Mouse (Mus musculus): ENCODE data around the gene Bicra.

Gene Bicra

DNA sequence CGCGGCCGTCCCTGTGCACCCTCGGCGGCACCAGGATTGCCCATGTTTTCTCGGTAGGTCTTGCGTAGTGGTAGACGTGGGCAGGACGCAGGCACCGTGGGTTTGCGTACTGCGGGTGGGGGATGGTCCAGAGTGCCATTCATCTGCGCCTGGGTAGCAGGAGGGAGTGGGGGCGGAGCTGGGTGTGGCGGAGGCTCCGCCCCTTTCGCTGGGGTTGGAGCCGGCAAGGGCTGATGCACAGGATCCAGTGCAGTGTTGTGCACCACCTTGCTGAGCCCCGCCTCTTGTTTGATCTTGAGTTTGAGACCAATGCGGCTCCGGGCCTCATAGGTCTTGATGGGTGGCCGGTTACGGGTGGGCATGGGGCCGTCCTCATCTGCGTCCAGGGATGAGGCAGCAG, 75.5 kb downstream of the Bicra start:
- DNase-seq (ENCODE audit: low read depth) = no peak

DNA sequence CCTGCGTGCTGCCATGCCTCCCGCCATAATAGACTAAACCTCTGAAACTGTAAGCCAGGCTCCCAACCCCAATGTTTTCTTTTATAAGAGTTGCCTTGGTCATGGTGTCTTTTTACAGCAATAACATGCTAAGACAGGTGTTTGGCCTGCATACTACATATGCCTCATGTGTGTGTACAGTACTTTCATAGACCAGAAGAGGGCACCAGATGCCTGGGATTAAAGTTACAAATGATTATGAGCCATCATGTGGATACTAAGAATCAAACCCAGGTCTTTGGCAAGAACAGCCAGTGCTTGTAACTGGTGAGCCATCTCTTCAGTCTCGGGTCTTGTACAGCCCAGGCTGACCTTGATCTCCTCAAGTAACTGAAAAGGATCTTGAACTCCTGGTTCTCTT, 78.0 kb downstream of the Bicra start:
- no peak for DNase-seq (ENCODE audit: low read depth)

DNA sequence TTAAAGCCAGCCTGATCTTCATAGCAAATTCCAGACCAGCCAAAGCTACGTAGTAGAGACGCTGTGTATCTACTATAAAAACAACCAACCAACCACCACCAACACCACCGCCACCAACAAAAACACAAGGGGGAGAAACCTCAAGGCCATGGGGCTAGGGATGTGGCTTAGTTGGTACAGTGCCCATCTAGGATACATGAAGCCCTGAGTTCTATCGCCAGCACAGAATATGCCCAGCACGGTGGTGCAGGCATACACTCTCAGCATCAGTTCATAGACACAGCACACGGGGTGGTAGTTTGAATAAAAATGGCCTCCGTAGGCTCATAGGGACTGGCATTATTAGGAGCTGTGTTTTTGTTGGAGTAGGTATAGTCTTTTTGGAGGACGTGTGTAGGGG, 79.4 kb downstream of the Bicra start:
- no peak for DNase-seq (ENCODE audit: low read depth)

DNA sequence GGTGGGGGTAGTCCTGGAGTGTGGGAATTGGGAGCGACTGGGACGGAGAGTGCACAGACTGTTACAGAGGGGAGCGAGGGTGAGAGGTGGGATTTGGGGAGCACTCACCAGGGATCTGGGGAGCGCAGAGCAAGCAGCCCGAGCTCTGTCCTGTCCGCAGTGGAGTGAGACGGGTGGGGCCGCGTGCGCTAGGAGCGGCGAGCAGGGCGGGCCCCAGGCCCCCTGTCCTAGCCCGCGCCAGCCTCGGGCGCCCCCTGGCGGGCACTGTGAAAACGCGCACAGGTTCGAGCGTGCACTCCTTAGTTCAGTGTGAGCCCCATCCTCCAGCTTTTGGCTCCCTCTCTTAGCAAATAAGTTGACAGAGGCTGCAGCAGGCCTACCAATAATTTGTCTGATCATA, 80.4 kb downstream of the Bicra start, which contains the start of gene Ehd2:
Gene Ehd2 (minus strand): TSS at position 256 of the 400 bp plus-strand sequence.
- DNase-seq (ENCODE audit: low read depth) = peak; percentile 62

DNA sequence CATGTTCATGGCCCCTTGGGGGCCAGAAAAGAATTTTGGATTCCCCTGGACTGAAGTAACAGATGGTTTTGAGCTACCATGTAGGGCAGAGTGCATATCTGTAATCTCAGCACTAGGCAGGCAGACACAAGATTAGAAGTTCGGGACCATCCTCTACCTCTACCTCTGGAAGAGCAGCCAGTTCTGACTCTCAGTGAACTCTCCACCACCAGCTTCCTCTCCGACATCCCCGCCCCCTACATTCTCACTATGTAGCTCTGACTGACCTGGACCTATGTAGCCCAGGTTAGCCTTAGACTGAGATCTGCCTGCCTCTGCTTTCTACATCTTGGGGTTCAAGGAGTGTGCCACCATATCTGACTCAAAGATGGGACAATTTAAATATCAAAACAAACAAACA, 81.2 kb downstream of the Bicra start:
- no peak for DNase-seq (ENCODE audit: low read depth)

DNA sequence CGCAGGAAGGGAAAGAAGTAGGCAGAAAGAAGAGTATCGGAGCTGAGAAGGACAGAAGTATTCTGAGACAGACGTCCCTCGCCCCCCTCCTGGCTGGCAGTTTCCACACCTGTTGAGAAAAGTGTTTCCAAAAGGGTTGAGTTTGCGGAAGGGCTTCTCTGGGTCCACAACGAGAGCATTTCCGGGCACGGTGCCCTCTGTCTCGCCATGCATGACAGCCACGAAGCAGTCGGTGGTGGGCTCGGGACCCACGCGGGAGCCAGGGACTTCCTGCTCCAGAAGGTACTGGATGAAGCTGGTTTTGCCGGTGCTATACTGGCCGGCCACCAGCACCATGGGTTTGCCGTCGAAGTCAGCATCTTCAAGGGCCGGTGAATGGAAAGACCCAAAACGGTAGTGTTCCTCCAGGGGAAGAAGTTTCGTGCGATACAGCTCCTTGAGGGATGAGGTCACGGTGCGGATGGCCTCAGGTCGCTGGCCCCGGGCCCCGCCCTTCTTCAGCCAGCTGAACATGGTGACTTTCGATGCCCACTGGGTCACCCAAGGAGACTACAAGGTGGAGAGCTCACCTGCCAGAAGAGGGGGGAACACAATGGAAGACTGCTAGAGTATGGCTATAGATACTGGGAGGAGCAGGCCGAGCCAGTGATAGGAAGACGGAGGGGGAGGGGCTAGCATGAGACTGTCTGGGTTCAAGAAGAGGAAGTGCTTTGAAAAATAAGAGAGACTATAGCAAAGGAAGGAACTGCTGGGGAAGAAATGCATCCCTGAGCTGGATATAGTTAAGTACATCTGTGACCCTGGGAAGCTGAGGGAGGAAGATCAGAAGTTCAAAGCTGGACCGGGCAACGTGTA, 83.7 kb downstream of the Bicra start:
- DNase-seq (ENCODE audit: low read depth) = no peak

DNA sequence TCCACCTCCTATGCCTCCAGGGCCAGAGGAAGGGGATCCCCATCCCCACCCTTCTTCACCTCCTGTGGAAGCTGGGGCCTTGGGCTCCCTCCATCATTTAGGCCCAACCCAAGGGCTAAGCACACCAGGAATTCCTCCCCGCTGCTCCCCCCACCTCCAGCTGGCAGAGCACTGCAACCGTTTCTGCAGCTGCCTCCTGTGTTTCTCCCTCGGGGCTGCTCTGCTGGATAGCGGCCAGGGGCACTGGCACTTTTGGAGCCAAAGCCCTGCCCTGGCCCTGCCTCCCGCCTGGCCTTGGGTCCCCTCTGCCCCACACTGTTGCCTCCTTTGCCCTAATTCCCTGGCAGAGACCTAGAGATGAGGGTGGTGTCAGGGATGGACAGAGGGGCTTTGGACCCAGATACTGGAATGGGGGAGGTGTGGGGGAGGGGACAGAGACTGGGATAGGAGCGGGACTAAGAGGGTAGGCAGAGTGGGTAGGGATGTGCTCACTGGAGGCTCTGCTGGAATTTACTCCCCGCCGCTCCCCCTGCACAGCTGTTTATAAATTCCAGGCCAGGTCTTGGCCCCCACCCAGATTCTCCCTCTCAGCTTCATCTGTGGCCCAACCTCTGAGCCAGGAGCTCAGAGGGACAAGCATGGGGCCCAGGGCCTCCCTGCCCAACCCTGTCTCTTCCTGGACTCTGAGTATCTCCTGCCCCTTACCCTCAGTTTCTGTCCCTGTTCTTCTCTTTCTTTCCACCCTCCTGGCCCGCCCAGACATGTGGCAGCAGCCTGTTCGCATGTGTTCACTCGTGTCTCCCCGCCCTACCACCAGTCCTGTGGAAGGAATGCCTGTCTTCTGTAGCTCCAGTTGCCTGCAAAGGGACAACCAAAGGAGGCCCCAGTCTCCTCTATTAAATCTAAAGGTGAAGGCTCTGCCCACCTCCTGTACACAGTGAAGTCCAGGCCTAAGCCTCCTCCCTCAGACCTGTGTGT, 85.1 kb downstream of the Bicra start:
- no peak for DNase-seq (ENCODE audit: low read depth)

DNA sequence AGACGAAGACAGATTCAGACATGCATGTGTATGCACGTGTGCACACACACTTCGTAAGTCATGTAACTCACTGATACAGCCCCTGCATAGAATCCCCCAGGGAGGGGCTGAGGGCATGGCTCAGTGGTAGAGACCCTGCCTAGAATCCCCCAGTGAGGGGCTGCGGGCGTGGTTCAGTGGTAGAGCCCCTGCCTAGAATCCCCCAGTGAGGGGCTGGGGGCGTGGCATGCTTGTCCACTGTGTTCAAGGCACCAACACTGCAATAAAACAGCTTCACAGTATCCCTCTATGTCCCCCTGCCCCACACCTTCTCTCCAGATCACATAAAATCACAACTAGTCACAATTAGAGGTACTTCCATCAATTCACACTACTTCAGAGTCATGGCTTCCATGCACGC, 85.9 kb downstream of the Bicra start:
- DNase-seq (ENCODE audit: low read depth) = no peak

DNA sequence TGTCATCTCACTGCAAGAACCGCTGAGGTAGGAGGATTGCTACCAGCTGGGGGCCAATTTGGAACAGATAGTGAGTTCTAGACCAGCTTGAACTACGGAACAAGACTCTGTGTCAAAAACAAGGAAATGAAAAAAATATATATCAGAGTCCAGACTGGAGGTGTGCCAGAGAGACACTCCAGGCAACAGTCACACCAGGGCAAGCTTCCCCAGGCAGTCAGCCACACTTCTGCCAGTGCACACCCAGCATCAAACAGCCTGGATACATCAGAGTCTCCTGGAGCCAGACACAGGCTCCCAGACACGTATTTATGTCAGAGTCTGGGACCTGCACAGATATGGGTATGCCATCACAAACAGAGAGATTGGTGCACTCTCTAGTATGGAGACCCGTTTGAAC, 86.5 kb downstream of the Bicra start:
- no peak for DNase-seq (ENCODE audit: low read depth)

- no peak for DNase-seq (ENCODE audit: low read depth)
These were observed 87.0 kb downstream of the Bicra start for GRCm38 (mm10) chr7:15960691-15961090.

DNA sequence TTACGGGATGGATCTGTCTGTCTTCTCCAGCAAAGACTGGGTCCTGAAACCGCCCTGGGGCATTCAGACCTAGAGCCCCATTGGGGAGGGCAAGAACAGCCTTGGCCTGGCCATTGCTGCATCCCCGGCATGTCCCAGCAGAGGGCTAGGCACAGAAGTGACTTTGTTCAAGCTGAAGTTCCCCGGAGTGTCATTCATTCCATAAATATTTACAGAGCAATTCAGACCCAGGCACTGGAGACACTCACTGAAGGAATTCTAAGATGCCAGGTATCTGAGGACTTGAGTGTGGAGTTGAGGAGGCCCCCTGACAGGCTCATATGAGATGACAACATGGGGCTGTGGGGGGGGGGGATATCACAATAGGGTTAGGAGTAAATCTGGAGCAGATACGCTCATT, 91.6 kb downstream of the Bicra start:
- DNase-seq (ENCODE audit: low read depth) = no peak

GRCm38 (mm10) chr7:15955509-15955908, 92.2 kb downstream of the Bicra start:
- no peak for DNase-seq (ENCODE audit: low read depth)

- DNase-seq (ENCODE audit: low read depth) = peak; percentile 47
These were observed 92.7 kb downstream of the Bicra start for GRCm38 (mm10) chr7:15954978-15955443.

DNA sequence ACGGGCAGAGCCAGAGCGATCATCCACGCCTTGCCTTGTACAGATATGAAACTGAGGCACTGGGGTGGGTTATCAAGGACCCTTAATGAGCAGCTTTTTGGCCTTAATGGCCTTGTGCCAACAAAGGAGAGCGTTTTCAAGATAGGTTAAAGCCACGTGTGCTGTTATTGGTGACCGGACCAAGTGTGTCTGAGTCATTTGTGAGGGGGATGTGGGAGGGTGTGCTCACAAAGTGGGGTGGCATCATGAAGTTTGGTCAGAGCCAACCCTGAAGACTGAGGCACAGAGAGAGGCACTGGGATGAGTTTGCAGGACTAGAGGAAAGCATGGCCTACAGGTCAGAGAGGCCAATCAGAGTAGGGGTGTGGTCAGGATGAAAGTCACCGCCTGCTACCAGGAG, 93.3 kb downstream of the Bicra start:
- DNase-seq (ENCODE audit: low read depth) = no peak

GRCm38 (mm10) chr7:15953307-15954074, 94.2 kb downstream of the Bicra start:
- DNase-seq (ENCODE audit: low read depth) = no peak

GRCm38 (mm10) chr7:15952416-15952815, 95.3 kb downstream of the Bicra start:
- no peak for DNase-seq (ENCODE audit: low read depth)

DNA sequence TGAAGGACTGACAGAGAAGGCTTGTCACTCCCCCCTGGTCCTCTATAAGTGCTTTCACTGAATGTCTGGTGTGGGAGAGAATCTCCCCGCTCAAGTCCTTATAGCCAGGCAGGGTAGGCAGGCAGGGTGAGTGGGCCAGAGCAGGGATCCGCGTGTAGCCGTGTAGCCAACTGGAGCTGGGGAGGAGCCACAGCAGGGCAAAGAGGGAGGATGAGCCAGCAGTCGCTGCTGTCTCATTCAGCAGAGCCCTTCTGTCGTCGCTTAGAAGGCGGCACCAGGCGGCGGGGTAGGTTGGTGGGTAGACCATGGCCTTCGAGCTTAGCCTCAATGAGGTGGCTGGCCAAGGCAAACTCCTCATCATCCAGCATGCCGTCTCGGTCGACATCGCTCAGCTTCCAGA, 97.7 kb downstream of the Bicra start:
- DNase-seq (ENCODE audit: low read depth) = no peak

- DNase-seq (ENCODE audit: low read depth) = no peak
These were observed 98.4 kb downstream of the Bicra start for GRCm38 (mm10) chr7:15949216-15949790.

GRCm38 (mm10) chr7:15948381-15948941, 99.3 kb downstream of the Bicra start:
- peak; percentile 77 for DNase-seq (ENCODE audit: low read depth)

GRCm38 (mm10) chr7:15947653-15948260, 100.0 kb downstream of the Bicra start:
- DNase-seq (ENCODE audit: low read depth) = no peak
